Mouse (Mus musculus) T-cell, adult 2 months (primary cell): ENCODE measurements around the gene Slc26a1.

Experiments used
- DNase-seq: peaks from one replicate; pipeline ENCODE4 v3.0.0; 2022; ENCODE audit warnings: low spot score

Gene Slc26a1

DNA sequence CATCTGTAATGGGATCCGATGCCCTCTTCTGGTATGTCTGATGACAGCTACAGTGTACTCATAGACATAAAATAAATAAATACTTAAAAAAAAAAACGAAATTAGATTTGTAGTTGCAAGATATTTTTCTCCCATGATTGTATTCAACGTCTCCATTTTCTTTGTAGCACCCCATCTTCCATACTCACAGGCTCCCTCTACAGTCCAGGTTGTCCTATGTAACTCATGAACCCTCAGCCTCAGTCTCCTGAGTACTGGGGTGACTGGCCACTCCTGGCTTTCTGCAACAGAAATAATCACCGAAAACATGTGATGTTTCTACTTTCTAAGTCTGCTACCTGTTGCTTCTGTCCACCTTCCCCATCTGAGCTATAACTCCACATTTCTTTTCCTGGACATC, 15.8 kb upstream of the Slc26a1 start:
- no peak for DNase-seq

DNA sequence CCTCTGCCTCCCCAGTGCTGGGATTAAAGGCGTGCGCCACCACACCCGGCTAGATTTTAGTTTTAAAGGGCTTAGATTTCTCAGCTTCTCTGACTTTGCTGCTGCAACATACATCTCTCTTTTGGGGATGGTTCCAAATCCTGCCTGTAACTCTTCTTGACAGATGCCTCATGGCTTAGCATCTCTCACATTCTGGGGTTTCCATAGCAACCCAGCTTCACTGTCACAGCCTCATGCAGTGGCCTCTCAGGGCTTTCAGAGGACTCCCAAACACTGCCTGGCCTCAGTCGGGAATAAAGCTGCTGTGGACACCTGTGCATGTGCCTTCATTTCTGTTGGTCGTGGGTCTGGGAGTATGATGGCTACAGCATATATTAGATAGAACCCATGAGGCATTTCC, 13.7 kb upstream of the Slc26a1 start:
- DNase-seq: no peak

DNA sequence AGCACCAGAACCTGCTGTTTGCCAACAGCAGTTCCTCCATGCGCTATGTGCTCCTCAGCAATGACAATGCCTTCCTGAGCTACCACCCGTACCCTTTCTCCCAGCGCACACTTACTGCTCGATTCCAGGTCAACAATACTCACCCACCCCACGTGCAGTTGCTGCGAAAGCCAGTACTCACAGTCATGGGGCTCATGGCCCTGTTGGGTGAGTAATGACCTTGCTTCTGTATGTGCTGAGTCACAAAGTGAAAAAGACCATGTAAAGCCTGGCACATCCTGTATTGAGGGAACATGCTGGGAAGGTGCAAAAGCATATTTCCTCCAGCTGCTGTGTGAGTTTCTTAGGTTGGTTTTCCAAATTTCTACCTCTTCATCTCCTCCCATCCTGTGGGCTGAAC, 5.5 kb upstream of the Slc26a1 start:
- no peak for DNase-seq

DNA sequence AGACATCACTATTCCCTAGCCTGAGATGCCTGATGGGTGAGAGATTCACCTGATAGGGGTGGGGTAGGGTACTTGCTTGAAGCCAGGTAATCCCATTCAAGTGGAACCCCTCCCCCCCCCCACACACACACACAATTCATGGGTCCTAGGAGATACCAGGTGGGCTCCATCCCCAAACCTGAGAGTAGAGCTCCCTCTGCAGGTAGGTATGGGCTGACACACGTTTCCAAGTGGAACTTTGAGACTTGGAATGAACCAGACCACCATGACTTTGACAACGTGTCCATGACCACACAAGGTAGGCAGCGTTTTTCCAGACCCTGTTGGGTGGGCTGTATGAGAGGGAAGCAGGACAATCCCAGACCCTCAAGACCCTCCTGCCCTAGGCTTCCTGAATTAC, 4.5 kb upstream of the Slc26a1 start:
- DNase-seq: no peak

DNA sequence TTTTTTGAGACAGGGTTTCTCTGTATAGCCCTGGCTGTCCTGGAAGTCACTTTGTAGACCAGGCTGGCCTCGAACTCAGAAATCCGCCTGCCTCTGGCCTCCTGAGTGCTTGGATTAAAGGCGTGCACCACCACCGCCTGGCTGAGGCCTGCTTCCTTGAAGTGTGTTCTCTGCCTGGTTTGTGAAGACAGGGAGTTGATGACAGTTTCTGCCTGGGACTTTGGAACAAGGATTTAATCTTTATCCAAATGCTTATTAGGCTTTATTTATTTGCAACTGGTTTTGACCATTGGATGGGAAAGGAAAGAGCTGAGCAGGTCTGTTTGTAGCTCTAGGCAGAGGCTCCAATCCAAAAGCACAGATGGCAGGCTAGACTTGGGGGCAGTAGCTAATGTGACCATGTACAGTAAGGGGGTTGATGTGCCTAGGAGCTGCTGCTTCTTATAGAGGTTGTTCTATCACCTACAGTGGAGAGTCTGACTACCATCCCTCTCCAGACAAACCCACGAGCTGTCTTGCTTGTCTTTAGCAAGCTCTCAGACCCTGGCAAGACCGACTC, 3.0 kb upstream of the Slc26a1 start:
- no peak for DNase-seq

DNA sequence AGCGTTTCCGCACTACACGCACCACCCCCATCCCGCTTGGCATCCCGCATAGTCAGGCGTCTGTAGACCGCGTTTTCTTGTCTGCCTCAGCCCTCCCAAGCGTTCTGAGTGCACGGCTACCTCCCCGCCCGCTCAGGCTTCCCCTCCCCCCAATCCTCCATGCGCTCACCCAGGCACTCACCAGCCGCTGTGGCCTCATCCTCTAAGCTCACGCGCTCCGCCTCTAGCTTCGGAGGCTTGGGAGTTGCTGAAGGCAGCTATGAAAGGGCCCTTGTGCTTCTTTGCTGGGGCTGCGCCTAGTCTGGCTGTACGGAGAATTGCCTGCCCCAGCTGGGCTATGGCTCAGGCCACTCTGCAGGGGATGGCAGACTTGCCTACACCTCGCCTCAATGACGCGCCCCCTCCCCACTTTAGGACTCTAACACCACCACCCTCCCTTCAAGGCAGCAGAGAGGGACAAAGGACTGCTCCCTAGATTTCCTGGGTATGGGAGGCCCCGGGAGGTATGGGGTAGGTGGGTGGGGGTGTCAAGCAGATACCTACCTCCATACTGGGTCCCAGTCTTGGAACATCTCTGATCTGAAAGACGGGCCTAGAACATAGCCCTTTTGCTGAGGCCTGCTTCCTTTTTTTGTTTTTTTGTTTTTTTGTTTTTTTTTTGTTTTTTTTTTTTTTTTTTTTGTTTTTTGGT, 2.4 kb upstream of the Slc26a1 start:
- no peak for DNase-seq

DNA sequence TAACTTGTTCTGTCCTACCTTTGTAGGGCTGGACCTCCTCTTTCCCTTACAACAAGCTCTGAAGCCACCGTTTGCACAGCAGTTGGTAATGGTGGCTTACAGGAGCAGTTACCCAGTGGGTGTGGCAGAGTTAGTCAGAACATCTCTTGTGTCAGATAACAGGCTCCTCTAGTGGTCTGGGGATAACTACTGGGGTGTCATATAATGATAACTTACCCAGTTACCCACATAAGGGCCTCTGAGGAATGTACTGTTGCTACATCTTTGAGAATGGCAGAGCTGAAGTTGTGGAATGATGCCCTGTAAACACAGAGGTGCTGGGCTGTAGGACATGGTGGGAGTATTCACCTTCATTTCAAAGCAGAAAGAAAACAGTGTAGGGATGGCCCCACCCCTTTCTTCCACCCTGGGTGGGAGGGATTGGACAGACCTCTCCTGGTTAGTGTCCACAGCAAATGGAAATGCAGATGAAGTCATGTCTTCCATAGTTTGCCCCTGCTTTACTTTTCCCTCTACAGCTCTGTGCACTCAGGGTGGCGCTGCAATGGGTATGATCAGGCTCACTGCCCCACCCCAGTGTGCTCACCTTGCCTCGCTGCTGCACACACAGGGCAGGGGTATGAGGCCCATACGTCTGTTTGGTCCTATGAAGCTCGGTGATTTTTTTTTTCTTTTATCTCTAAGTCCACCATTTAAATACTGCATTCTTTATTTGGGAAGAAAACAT, 1.6 kb upstream of the Slc26a1 start:
- no peak for DNase-seq

DNA sequence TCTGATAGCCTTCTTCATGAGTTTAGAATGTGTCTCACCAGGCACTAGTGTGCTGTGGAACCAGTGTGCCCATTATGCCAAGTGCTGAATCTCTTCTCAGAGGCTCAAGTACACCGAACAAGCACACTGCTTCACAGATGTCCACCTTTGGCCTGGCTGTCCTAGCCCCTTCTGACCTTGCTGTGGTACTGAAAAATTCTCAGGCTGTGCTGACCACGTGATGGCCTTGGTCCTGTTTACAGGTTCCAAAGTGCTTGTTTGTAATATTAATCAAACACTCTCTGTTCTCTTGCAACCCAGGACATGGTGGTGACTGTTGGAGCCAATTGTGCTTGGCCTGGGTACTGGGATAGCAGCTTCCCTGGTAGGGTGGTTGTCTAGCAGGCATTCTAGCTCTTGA, 745 bp downstream of the Slc26a1 start:
- DNase-seq: no peak

DNA sequence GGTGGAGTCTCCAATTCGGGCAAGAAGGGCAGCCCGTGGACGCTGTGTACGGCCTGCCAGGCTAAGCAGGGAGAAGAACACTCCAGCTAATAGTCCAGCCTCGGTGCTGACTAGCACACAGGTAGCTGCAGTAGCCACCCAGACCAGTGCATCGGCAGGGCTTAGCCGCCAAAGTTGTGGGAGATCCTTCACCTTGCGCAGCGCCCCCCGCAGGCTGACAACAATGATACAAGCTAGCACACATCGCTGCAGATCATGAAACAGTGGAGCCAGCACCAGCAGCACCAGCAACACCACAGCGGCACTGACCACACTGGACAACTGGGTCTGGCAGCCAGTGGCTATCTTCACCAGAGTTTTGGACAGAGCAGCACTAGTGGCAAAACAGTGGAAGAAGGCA, 3.6 kb downstream of the Slc26a1 start:
- DNase-seq: no peak

DNA sequence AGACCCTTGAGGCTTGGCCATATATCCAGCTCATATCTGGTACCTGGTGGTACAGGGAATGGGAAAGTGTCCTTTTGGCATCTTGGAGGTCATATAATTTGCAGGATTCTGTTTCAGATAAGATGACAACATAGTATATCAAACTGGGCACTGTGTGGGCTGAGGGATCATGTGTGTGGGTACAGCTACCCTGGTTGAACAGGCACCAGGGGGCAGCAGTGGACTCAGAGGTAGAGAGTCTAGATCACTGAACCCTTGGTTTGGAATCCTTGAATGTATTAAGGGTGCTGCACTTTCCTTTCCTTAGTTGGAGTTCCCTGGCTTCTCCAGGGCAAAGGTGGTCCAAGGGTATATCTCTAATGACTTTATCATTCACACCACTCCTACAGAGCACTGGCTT, 4.6 kb downstream of the Slc26a1 start:
- peak; percentile 22 for DNase-seq

DNA sequence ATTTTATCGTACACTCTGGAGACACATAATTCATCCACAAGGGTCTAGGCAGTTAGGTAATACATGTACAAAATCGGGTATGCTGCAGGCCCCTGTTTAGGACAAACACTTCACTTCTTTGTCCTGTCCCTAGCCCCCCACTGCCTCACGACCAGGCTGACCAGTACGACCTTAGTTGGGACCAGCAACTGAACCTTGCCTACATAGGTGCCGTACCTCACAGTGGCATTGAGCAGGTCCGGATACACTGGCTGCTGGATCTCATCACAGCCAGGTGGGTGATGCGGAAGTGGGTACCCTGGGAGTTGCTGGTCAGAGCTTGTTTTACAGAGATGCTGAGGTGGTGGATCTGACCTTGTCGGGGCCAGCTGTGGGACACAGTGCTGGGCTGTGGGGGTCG, 5.4 kb downstream of the Slc26a1 start:
- DNase-seq: no peak

DNA sequence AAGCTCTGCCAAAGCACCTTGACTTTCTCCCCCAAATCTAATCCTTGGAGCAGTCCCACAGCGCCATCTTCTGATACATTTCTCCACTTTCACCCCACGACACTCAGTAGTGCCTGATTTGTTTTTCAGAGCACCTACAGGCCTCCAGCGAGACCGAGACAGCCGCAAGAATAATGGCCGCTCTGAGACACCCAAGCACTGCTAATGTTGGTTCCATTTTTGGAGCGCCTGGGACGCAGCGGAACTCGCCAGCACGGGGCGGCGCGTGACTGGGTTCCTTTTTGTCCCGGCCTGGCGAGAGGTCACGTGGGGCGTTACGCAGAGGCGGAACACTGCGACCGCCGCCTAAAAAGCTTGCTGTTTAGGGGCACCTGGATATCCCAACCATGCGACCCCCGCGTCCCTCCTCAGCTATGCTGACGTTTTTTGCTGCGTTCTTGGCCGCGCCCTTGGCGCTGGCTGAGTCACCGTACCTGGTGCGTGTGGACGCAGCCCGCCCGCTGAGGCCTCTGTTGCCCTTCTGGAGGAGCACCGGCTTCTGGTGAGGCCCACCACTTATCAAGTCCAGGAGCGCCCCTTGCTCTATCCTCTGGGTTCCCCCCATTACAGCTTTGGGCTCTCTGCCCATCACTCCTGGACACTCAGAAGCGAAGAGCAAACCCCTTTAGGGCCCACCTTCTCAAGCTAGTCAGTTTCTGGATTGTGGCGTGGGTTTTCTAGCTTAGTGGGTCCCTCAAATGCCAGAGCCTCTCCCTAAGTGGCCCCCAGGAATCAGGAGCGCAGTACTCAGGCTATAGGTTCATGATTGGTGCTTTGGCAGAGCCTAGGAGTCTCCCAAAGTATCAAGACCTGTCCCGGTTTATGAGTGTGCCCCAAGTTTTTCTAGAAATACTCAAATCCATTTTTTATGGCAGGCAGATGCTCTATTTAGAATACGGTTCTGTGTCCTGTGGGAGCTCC, 6.1 kb downstream of the Slc26a1 start, which contains the start of gene Dgkq:
Dgkq (minus strand) TSS at position 696 of the 960 bp plus-strand sequence.
- DNase-seq: peak; percentile 85

DNA sequence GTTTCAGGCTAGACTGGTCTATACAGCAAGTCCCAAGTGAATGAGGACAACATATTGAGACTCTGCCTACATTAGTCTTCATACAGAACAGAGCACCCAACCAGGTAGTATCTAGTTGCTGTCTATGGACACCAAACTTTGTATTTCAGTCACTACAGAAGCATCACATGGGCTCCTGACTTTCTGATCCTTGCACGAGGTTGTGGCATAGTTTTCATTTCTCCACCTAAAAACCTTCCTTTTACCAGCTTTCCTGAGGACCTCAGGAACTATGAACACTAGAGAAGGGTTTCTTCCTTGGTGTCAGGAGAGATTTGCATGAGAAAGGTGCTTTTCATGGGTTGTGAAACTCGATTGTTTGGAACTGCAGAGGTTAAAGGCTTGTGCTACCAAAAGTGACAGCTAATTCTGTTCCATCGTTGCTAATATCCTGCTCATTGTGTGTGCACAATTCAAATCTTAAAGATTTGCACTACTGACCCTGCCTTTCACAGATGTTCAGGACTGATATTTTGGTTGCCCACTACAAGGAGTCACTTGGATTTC, 6.9 kb downstream of the Slc26a1 start:
- DNase-seq: no peak

DNA sequence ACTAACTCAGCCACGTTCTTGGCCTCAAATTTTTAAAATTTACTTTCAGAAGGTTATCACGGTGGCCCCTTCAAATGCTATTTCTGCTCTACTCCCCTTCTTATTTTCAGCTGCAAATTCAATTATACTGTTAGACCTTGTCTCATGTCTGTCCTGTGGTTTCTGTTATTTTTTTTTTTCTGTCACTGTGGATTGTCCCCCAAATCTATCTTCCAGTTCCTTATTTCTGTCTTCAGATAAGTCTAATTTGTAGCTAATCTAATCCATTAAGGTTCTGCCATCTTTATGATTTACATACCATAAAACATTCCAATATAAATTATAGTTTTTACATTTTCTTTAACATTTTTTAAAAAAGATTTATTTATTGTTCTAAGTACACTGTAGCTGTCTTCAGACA, 8.0 kb downstream of the Slc26a1 start:
- DNase-seq: no peak

DNA sequence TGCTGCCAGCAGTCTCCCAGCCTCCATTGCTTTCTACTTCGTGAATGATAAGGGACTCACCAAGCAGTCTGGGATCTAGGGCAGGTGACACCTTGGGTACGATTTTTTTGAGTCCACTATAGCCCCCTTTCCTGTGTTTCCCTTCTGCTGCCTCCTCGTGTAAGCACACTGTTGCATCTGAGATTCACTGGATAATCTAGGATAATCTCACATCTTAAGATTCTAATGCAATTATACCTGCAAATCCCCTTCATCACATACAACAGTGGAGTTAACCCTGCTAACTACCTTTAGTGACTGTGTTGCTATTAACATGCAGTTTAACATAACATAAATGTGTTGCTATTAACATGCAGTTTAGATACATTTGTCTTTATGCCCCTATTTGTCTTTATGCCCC, 10.3 kb downstream of the Slc26a1 start:
- DNase-seq: no peak

DNA sequence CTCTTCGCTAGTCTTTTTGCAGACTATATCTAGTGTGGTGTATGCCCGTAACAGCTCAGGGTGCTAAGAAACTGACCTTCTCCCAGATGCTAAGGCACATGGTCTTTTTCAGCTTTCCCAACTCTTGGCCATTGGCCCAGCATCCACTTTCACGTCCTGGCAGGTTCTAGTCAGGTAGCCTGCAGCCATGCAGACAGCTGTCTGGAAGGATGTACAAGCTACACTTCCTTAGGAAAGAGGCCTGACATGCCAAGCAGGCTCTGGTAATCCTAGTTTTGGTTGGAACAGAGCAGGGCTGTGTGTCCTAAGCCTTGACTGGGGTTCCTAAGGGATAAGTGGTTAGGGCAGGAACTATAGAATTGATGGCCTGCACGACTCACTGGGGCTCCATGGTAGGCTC, 12.6 kb downstream of the Slc26a1 start:
- no peak for DNase-seq

DNA sequence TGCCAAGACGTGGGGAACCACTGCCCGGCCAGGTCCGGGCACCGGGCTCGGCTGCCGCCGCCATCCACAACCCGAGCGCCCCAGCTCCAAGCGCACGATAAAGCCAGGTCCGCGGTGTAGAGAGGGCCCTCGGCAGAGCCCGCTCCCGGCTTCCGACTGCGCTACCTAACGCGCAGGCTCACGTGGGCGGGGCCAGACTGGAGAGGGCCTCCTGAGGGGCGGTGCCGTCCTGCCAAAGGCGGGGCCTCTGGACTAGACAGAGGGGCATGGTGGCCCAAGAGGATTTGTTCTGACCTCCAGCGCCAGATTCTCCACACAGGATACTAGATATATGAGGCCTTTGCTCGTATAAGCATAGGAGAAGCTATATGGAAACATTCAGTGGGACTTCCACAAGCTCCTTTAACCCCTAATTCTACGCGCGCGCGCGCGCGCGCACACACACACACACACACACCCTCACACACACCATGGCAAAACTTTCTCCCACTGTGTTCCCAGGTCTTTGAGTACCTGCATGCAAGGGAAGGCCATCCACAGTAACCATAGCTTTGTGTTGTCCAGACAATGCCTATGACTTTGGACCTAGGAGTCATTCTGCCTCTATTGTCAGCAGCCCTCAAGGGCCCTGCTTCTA, 14.6 kb downstream of the Slc26a1 start:
- peak; percentile 80 for DNase-seq

DNA sequence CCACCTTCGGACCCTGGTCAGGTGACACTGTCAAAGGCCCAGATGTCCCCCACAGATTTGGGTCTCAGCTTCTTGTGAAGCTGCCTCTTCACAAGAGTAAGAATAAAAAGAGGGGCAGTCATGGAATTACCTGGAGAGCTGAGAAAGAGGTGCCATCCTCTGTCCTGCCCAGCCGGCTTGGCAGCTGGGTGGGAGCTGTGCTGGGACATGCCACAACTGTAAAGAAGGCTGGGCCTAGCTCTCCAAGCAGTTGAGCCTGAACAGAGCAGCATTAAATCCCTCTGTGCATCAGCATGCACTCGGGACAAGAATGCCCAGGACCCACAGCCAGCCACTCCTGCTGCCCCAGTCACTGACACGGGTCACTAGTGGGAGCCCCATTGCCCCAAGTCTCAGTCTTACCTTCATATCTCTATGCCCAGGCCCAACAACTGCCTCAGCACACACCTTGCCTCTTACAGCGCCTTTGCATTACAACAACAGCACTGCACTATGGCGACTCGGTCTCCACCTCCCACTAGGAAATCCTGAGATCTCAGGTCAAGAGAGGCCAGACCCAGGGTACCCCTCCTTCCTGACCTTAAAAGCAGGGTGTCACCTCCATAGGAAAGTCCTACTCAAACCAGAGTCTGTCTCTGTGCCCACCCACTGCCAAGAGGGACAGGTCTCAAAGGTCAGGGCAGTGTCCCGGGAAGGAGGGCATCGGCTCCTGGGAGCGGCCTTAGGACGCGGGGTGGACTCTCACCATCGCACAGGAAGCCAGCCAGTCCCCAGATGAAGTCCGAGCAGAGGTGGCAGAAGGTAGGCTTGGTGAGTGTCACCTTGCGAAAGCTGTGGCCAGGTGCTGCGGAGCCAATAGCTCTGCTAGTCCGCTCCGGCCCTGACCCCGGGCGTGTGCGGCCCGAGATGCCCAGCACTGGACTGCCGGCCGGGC, 15.4 kb downstream of the Slc26a1 start, which contains the start of gene Idua:
Idua (plus strand) TSS at position 634 of the 934 bp plus-strand sequence.
- DNase-seq: no peak

DNA sequence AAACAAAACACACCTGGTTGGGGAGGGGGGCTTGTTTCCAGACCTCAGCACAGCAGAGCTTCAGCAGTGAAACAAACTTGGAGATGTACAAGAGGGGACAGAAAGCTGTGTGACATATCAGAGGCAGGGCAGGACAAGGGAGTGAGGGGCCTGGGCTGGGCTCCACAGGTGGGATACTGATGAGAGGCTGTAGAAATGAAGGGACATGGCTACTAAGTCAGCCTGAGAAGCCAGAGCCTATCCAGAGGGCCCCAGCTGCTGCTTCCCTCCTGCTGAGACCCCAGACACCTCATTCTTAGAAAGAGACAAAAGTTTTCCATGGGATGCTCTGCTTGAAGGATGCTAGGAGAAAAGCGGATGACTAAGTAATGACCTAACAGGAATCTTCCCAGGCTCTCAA, 16.8 kb downstream of the Slc26a1 start:
- DNase-seq: no peak

DNA sequence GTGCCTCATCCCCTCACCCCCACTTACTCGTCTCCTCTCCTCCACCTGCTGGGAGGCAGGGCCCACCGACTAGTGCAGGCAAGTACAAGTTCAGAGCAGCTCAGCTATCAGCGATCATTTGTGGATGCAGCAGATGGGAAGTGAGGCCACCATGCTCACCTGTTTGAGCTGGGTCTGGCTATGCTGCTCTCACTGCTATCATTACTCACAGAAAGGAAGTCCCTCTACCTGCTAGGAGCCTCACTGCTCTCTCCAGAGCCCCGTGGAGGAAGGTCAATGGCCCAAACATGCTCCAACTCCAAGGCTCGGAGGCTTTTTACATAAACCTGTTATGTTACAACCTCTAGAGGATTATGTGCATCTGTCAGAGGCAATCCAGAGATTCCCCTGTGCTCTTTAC, 18.0 kb downstream of the Slc26a1 start:
- DNase-seq: no peak
